Comparison of ENCODE assay signal across 17 mouse cellular contexts in genomic region chr17:31646199-31647002, GRCm38 (mm10). TPM values are rescaled to one million over a fixed set of nuclear protein-coding genes. Genes with fewer than 3 reads are reported as not detected.
DNase-seq lines count a peak whose midpoint lies in the region; ATAC-seq and TF ChIP-seq lines count a peak whose summit lies in the region.
"Had no signal": no experiment of that assay in that cellular context is flagged by ENCODE, and none has a peak within 500 bp of the region (broad histone marks: within the 10 kb centered on the region; RNA-seq: fewer than 3 reads in every experiment).

No protein-coding gene starts in this region.

- H3K36me3 ChIP-seq in embryonic facial prominence, embryonic 11.5 days (replicated peaks; ENCODE audit: control insufficient read depth, insufficient read depth, low read depth, low read length): peaks cover 16% of the 10 kb centered on the region
- H3K36me3 ChIP-seq in embryonic facial prominence, embryonic 10.5 days (replicated peaks): peaks cover 66% of the 10 kb centered on the region
- H3K36me3 ChIP-seq in kidney, embryonic 16.5 days (ENCODE audit: insufficient read depth, low read length): peaks cover 57% of the 10 kb centered on the region
- H3K36me3 ChIP-seq in liver, embryonic 14.5 days (replicated peaks; ENCODE audit: control insufficient read depth, insufficient read depth, low read depth): peaks cover 50% of the 10 kb centered on the region

- no peaks in the 10 kb centered on the region for H3K9me3 ChIP-seq in embryonic facial prominence, embryonic 11.5 days (replicated peaks; ENCODE audit: control insufficient read depth, low read length)
- no peaks in the 10 kb centered on the region for H3K9me3 ChIP-seq in embryonic facial prominence, embryonic 10.5 days
- 0 out of 2 replicates have a peak, but pooled peaks cover 2% of the 10 kb centered on the region for H3K9me3 ChIP-seq in kidney, embryonic 16.5 days (ENCODE audit: low read length)
- H3K9me3 ChIP-seq in liver, embryonic 14.5 days (ENCODE audit: control insufficient read depth, low read length): no peaks in the 10 kb centered on the region
- H3K9me3 ChIP-seq: forebrain, embryonic 10.5 days; lung, embryonic 15.5 days; midbrain, embryonic 13.5 days; neural tube, embryonic 12.5 days had no signal

- H3K9ac ChIP-seq in embryonic facial prominence, embryonic 11.5 days (replicated peaks; ENCODE audit: low read length): no peak overlapping the region
- no peak overlapping the region for H3K9ac ChIP-seq in kidney, embryonic 16.5 days (replicated peaks; ENCODE audit: low read length)
- no peak overlapping the region for H3K9ac ChIP-seq in liver, embryonic 14.5 days (replicated peaks)
- H3K9ac ChIP-seq: hindbrain, embryonic 14.5 days; lung, embryonic 15.5 days; midbrain, embryonic 13.5 days; neural tube, embryonic 12.5 days had no signal

- no peak overlapping the region for H3K27ac ChIP-seq in embryonic facial prominence, embryonic 11.5 days (replicated peaks; ENCODE audit: low read depth, low read length)
- no peak overlapping the region for H3K27ac ChIP-seq in embryonic facial prominence, embryonic 10.5 days (replicated peaks)
- H3K27ac ChIP-seq in kidney, embryonic 16.5 days (ENCODE audit: low read length): no peak overlapping the region
- no peak overlapping the region for H3K27ac ChIP-seq in liver, embryonic 14.5 days
- H3K27ac ChIP-seq: forebrain, embryonic 10.5 days; hindbrain, embryonic 14.5 days; lung, embryonic 15.5 days; midbrain, embryonic 13.5 days; neural tube, embryonic 12.5 days had no signal

- H3K4me2 ChIP-seq in embryonic facial prominence, embryonic 11.5 days (ENCODE audit: low read depth, low read length): no peak overlapping the region
- no peak overlapping the region for H3K4me2 ChIP-seq in kidney, embryonic 16.5 days (replicated peaks; ENCODE audit: low read depth, low read length)
- no peak overlapping the region for H3K4me2 ChIP-seq in liver, embryonic 14.5 days (ENCODE audit: low read depth)
- H3K4me2 ChIP-seq: heart, embryonic 11.5 days; hindbrain, embryonic 14.5 days; lung, embryonic 15.5 days; midbrain, embryonic 13.5 days; neural tube, embryonic 12.5 days had no signal

- WGBS in embryonic facial prominence, embryonic 11.5 days: 93% methylated on average over 5 of the region's 5 CpGs
- WGBS in embryonic facial prominence, embryonic 10.5 days: 97% methylated on average over 5 of the region's 5 CpGs
- 93% methylated on average over 5 of the region's 5 CpGs for WGBS in kidney, embryonic 16.5 days
- WGBS in liver, embryonic 14.5 days (ENCODE audit: insufficient replicate concordance): 78% methylated on average over 5 of the region's 5 CpGs

- 0 out of 2 replicates have a peak, but pooled peaks have one; percentile 42 for ATAC-seq in embryonic facial prominence, embryonic 11.5 days (replicated peaks; ENCODE audit: insufficient number of reproducible peaks, low FRiP score, low TSS enrichment, low read depth)
- ATAC-seq in kidney, embryonic 16.5 days (ENCODE audit: low FRiP score, low TSS enrichment): peak; percentile 23; the same call in 1 of the 2 replicates
- peak; percentile 28; the same call in 1 of the 2 replicates for ATAC-seq in liver, embryonic 14.5 days (ENCODE audit: insufficient read depth)
- ATAC-seq: midbrain, embryonic 13.5 days had no signal

- no peak for DNase-seq in embryonic facial prominence, embryonic 11.5 days (ENCODE audit: low spot score)
- DNase-seq in embryonic facial prominence, embryonic 10.5 days (ENCODE audit: low spot score): no peak
- no peak for DNase-seq in kidney, postnatal 4 days
- DNase-seq in R1 (ENCODE audit: low read depth, low spot score): peak; percentile 65
- DNase-seq in liver, embryonic 14.5 days (ENCODE audit: low read depth in 3 of 3, low spot score in 3 of 3): no peak
- DNase-seq in adrenal gland, postnatal 10 days: no peak
- DNase-seq in layer of hippocampus, adult 9-11 months: no peak
- DNase-seq: cerebellum, adult 18-20 months; embryo, embryonic 11 days had no signal

- H3K4me1 ChIP-seq in embryonic facial prominence, embryonic 11.5 days (ENCODE audit: control insufficient read depth, insufficient read depth, low read length): no peaks in the 10 kb centered on the region
- H3K4me1 ChIP-seq in embryonic facial prominence, embryonic 10.5 days: 0 out of 2 replicates have a peak, but pooled peaks cover 2% of the 10 kb centered on the region
- no peaks in the 10 kb centered on the region for H3K4me1 ChIP-seq in kidney, embryonic 16.5 days (ENCODE audit: insufficient read depth, low read length)
- H3K4me1 ChIP-seq in liver, embryonic 14.5 days (replicated peaks; ENCODE audit: control insufficient read depth in 2 of 2, insufficient read depth in 2 of 2, low read length in 1 of 2): no peaks in the 10 kb centered on the region
- H3K4me1 ChIP-seq: lung, embryonic 15.5 days; midbrain, embryonic 13.5 days; neural tube, embryonic 12.5 days had no signal

- TF ChIP-seq CTCF in liver, embryonic 14.5 days (IDR thresholded peaks at IDR 0.05; ENCODE audit: low read depth): no peak

- no peak for TF ChIP-seq EP300 in liver, embryonic 14.5 days (IDR thresholded peaks at IDR 0.05; ENCODE audit: low read depth)

- H3K27me3 ChIP-seq in embryonic facial prominence, embryonic 11.5 days (ENCODE audit: control insufficient read depth, insufficient read depth, low read length): no peaks in the 10 kb centered on the region
- H3K27me3 ChIP-seq in embryonic facial prominence, embryonic 10.5 days (replicated peaks; ENCODE audit: low read depth, poor library complexity, severe bottlenecking): no peaks in the 10 kb centered on the region
- no peaks in the 10 kb centered on the region for H3K27me3 ChIP-seq in kidney, embryonic 16.5 days (ENCODE audit: insufficient read depth, low read length)
- H3K27me3 ChIP-seq in liver, embryonic 14.5 days (ENCODE audit: control insufficient read depth, insufficient read depth, low read length): no peaks in the 10 kb centered on the region
- H3K27me3 ChIP-seq: lung, embryonic 15.5 days; midbrain, embryonic 13.5 days; neural tube, embryonic 12.5 days had no signal

- no peak overlapping the region for H3K4me3 ChIP-seq in embryonic facial prominence, embryonic 11.5 days (ENCODE audit: low read depth, low read length)
- H3K4me3 ChIP-seq in embryonic facial prominence, embryonic 10.5 days: no peak overlapping the region
- no peak overlapping the region for H3K4me3 ChIP-seq in kidney, embryonic 16.5 days (ENCODE audit: low read length)
- H3K4me3 ChIP-seq in liver, embryonic 14.5 days (ENCODE audit: insufficient read depth in 1 of 2, low read depth in 2 of 2, low read length in 2 of 2): no peak overlapping the region
- H3K4me3 ChIP-seq: forebrain, embryonic 10.5 days; lung, embryonic 15.5 days; midbrain, embryonic 13.5 days; neural tube, embryonic 12.5 days had no signal

RNA-seq across cellular contexts. Expression of gene Cbs, which starts 9.4 kb away (rescaled TPM):
- polyA plus RNA-seq in embryonic facial prominence, embryonic 11.5 days (2014; fragmentation: Nextera tagmentation; extraction: Ambion mirVana): 1.5 and 2.5 TPM in 2 replicates
- 2.5 and 2.8 TPM in 2 replicates for polyA plus RNA-seq in embryonic facial prominence, embryonic 10.5 days (2016; fragmentation: Nextera tagmentation; extraction: Ambion mirVana)
- 3.8 and 5.0 TPM in 2 replicates for polyA plus RNA-seq in kidney, embryonic 16.5 days (2015; fragmentation: Nextera tagmentation; extraction: Ambion mirVana)
- polyA plus RNA-seq in liver, embryonic 14.5 days (2012; rRNA removed): 14.6 and 15.7 TPM in 2 replicates
- polyA plus RNA-seq in liver, embryonic 14.5 days (2014; fragmentation: Nextera tagmentation; extraction: Ambion mirVana): 13.1 and 14.9 TPM in 2 replicates
- total RNA-seq in adrenal gland, postnatal 10 days (2021): 10 to 100 TPM; 17.8 to 39.9 TPM

RNA-seq across cellular contexts. Expression of gene U2af1, which starts 12.3 kb away (rescaled TPM):
- 206 and 225 TPM in 2 replicates for polyA plus RNA-seq in embryonic facial prominence, embryonic 11.5 days (2014; fragmentation: Nextera tagmentation; extraction: Ambion mirVana)
- 464 and 498 TPM in 2 replicates for polyA plus RNA-seq in embryonic facial prominence, embryonic 10.5 days (2016; fragmentation: Nextera tagmentation; extraction: Ambion mirVana)
- polyA plus RNA-seq in kidney, embryonic 16.5 days (2015; fragmentation: Nextera tagmentation; extraction: Ambion mirVana): 262 and 338 TPM in 2 replicates
- polyA plus RNA-seq in liver, embryonic 14.5 days (2012; rRNA removed): 90.4 and 145 TPM in 2 replicates
- polyA plus RNA-seq in liver, embryonic 14.5 days (2014; fragmentation: Nextera tagmentation; extraction: Ambion mirVana): 83.3 and 83.8 TPM in 2 replicates
- 100 to 1,000 TPM; 145 to 150 TPM for total RNA-seq in adrenal gland, postnatal 10 days (2021)

RNA-seq across cellular contexts. Expression of gene Cryaa, which starts 31.2 kb away (rescaled TPM):
- polyA plus RNA-seq in embryonic facial prominence, embryonic 11.5 days (2014; fragmentation: Nextera tagmentation; extraction: Ambion mirVana): 20.9 and 184 TPM in 2 replicates
- 0.77 TPM in 1 of 2 replicates, not detected in the other for polyA plus RNA-seq in embryonic facial prominence, embryonic 10.5 days (2016; fragmentation: Nextera tagmentation; extraction: Ambion mirVana)
- polyA plus RNA-seq in kidney, embryonic 16.5 days (2015; fragmentation: Nextera tagmentation; extraction: Ambion mirVana): not detected in 2 replicates
- polyA plus RNA-seq in liver, embryonic 14.5 days (2012; rRNA removed): not detected in 2 replicates
- polyA plus RNA-seq in liver, embryonic 14.5 days (2014; fragmentation: Nextera tagmentation; extraction: Ambion mirVana): not detected in 2 replicates
- not detected for total RNA-seq in adrenal gland, postnatal 10 days (2021)
- total RNA-seq: gastrocnemius, adult 8-10 months had no signal
- polyA plus RNA-seq: forebrain, embryonic 10.5 days; heart, embryonic 11.5 days; lung, embryonic 15.5 days; midbrain, embryonic 13.5 days; neural tube, embryonic 12.5 days had no signal

Comparison
In these comparisons a context has a peak if more than half of its experiments do, and no peak if none do; other contexts are left out.
1. RNA of gene Cryaa, which starts 31.2 kb away (polyA plus RNA-seq): 20.9 to 184 TPM in embryonic facial prominence, embryonic 11.5 days; 0.77 TPM in embryonic facial prominence, embryonic 10.5 days, not detected in kidney, embryonic 16.5 days and not detected in liver, embryonic 14.5 days; every median in the first group is over 10 times any median in the second.
2. Peak in every context shown above with its lines, with median percentiles within 50 percentile points of each other: ATAC-seq.